Mouse (Mus musculus) CH12.LX (cell line): ENCODE data around the gene Agap3.

Experiments
- CTCF ChIP-seq, 2 experiments: IDR thresholded peaks in 1 of 2; conservative IDR thresholded peaks in 1 of 2; 2 replicates each; pipeline ENCODE4 v1.5.1; 2011 to 2012; ENCODE audit warnings: low read depth in 2 of 2, low read length in 2 of 2, improper control_type of control experiment in 1 of 2, inconsistent platforms in 1 of 2, mild to moderate bottlenecking in 1 of 2, moderate library complexity in 1 of 2
- E2F4 ChIP-seq: IDR thresholded peaks from 2 replicates; pipeline ENCODE4 v1.6.1; 2011; ENCODE audit warnings: low read depth, low read length, improper control_type of control experiment; ENCODE audit not compliant: insufficient replicate concordance
- EP300 ChIP-seq: IDR thresholded peaks from 2 replicates; pipeline ENCODE4 v1.6.1; 2011; ENCODE audit warnings: low read length, improper control_type of control experiment
- JUND ChIP-seq: conservative IDR thresholded peaks from 2 replicates; pipeline ENCODE4 v1.6.1; 2011; ENCODE audit warnings: low read depth, low read length, improper control_type of control experiment
- MAFK ChIP-seq: IDR thresholded peaks from 2 replicates; pipeline ENCODE4 v1.6.1; 2011; ENCODE audit warnings: low read length, improper control_type of control experiment; ENCODE audit not compliant: insufficient replicate concordance
- MAX ChIP-seq: IDR thresholded peaks from 2 replicates; pipeline ENCODE4 v1.6.1; 2011; ENCODE audit warnings: low read length, improper control_type of control experiment
- MXI1 ChIP-seq: IDR thresholded peaks from 2 replicates; pipeline ENCODE4 v1.6.1; 2011; ENCODE audit warnings: mild to moderate bottlenecking, low read depth, low read length, improper control_type of control experiment
- NRF1 ChIP-seq: IDR thresholded peaks from 2 replicates; pipeline ENCODE4 v1.6.1; 2014; ENCODE audit warnings: low read depth, mild to moderate bottlenecking, inconsistent platforms, low read length, improper control_type of control experiment, moderate library complexity
- POLR2A ChIP-seq: IDR thresholded peaks from 2 replicates; pipeline ENCODE4 v1.6.1; 2011; ENCODE audit warnings: low read depth, mild to moderate bottlenecking, improper control_type of control experiment, low read length
- POLR2AphosphoS2 ChIP-seq: IDR thresholded peaks from 2 replicates; pipeline ENCODE4 v1.6.1; 2011; ENCODE audit warnings: low read depth, low read length, improper control_type of control experiment
- RAD21 ChIP-seq: IDR thresholded peaks from 2 replicates; pipeline ENCODE4 v1.6.1; 2011; ENCODE audit warnings: low read depth, mild to moderate bottlenecking, low read length, improper control_type of control experiment, moderate library complexity
- SMC3 ChIP-seq: IDR thresholded peaks from 2 replicates; pipeline ENCODE4 v1.6.1; 2011; ENCODE audit warnings: low read depth, low read length, improper control_type of control experiment
- USF2 ChIP-seq: conservative IDR thresholded peaks from 2 replicates; pipeline ENCODE4 v1.6.1; 2011; ENCODE audit warnings: low read depth, low read length, improper control_type of control experiment

GRCm38 (mm10) chr5:24424861-24425411 lies 27.0 kb upstream of the Agap3 start:
- TF ChIP-seq USF2: no peak
- TF ChIP-seq CTCF (conservative IDR thresholded peaks at IDR 0.05 in 1 of 2, IDR thresholded peaks at IDR 0.05 in 1 of 2; ENCODE audit: low read depth in 2 of 2, low read length in 2 of 2): no peak
- TF ChIP-seq MAFK: no peak
- TF ChIP-seq RAD21: no peak
- no peak for TF ChIP-seq MXI1
- TF ChIP-seq POLR2AphosphoS2: no peak
- TF ChIP-seq EP300: no peak
- TF ChIP-seq POLR2A: peak; percentile 66
- no peak for TF ChIP-seq JUND
- TF ChIP-seq MAX: no peak
- peak; percentile 37; the same call in 1 of the 2 replicates for TF ChIP-seq NRF1
- TF ChIP-seq E2F4: no peak
- TF ChIP-seq SMC3: no peak
